Mouse (Mus musculus) C2C12 (cell line): ENCODE results near the gene Pigx. TPM values are rescaled to one million over a fixed set of nuclear protein-coding genes. Genes with fewer than 3 reads are reported as not detected.
"Not testable (repeated sequence)": the region's sequence is repeated elsewhere in the genome, so short reads cannot be mapped to it uniquely, and the experiment has no call there.

Source experiments
- H3K27me3 ChIP-seq: one replicate; pipeline ENCODE4 v1.6.1; 2011; ENCODE audit not compliant: control insufficient read depth, insufficient read depth, insufficient read length
- H3K36me3 ChIP-seq: one replicate; pipeline ENCODE4 v1.6.1; 2011; ENCODE audit not compliant: control insufficient read depth, insufficient read depth
- H3K4me3 ChIP-seq: one replicate; pipeline ENCODE4 v1.5.1; 2011; ENCODE audit warnings: mild to moderate bottlenecking, control low read depth; ENCODE audit not compliant: poor library complexity, insufficient read depth, severe bottlenecking
- H3K79me2 ChIP-seq: one replicate; pipeline ENCODE4 v1.6.1; 2011; ENCODE audit not compliant: control insufficient read depth, insufficient read depth
- H3K79me3 ChIP-seq: one replicate; pipeline ENCODE4 v1.6.1; 2011; ENCODE audit warnings: low read depth, control low read depth
- H3ac ChIP-seq: one replicate; pipeline ENCODE3; 2011; ENCODE audit warnings: low read depth; ENCODE audit not compliant: control insufficient read depth, insufficient read length
- CEBPB ChIP-seq: IDR thresholded peaks from one replicate; pipeline ENCODE4 v1.6.1; 2011; ENCODE audit warnings: low read depth, mild to moderate bottlenecking, control low read depth, moderate library complexity
- CTCF ChIP-seq: IDR thresholded peaks from one replicate; pipeline ENCODE4 v1.5.1; 2011; ENCODE audit not compliant: control insufficient read depth, insufficient read depth, insufficient read length
- FOSL1 ChIP-seq: IDR thresholded peaks from one replicate; pipeline ENCODE4 v1.8.0; 2011; ENCODE audit warnings: mild to moderate bottlenecking, low read length; ENCODE audit not compliant: poor library complexity, insufficient read depth, severe bottlenecking
- MAX ChIP-seq: IDR thresholded peaks from one replicate; pipeline ENCODE4 v1.6.1; 2011; ENCODE audit warnings: mild to moderate bottlenecking, control low read depth
- MYOD1 ChIP-seq: IDR thresholded peaks from one replicate; pipeline ENCODE4 v1.6.1; 2011; ENCODE audit warnings: low read depth; ENCODE audit not compliant: control insufficient read depth, insufficient read length
- MYOG ChIP-seq: IDR thresholded peaks from one replicate; pipeline ENCODE4 v1.6.1; 2011; ENCODE audit not compliant: control insufficient read depth, insufficient read length; ENCODE audit errors: extremely low read depth
- USF1 ChIP-seq: IDR thresholded peaks from one replicate; pipeline ENCODE4 v1.6.1; 2011; ENCODE audit warnings: low read depth, mild to moderate bottlenecking, control low read depth, moderate library complexity
- polyA plus RNA-seq: library from polyadenylated mRNA; unstranded; fragments of >200 nt; fragmentation: generic; extraction: Trizol; gene quantifications from one replicate; pipeline ENCODE4 v1.2.1, GENCODE M21; 2012; ENCODE audit warnings: missing spikeins

The Pigx gene
- polyA plus RNA-seq, 1 experiment, result 30.8 TPM

GRCm38 (mm10) chr16:32105698-32106097, 6.2 kb upstream of the Pigx start:
- Histone ChIP-seq H3K4me3 (no peak overlapping the region), H3K79me2 (no peaks in the 10 kb centered on the region), H3K36me3 (peaks cover 11% of the 10 kb centered on the region), H3ac (no peak overlapping the region), H3K27me3 (no peaks in the 10 kb centered on the region), H3K79me3 (no peaks in the 10 kb centered on the region)
- TF ChIP-seq CTCF (no peak), FOSL1 (no peak), USF1 (no peak), MAX (no peak), MYOG (no peak), MYOD1 (no peak), CEBPB (no peak)

- H3ac ChIP-seq, result no peak overlapping the region
- peaks cover 6% of the 10 kb centered on the region for H3K79me2 ChIP-seq
- H3K36me3 ChIP-seq, result peaks cover 6% of the 10 kb centered on the region
- no peak for TF ChIP-seq MAX
- TF ChIP-seq FOSL1, result no peak
- TF ChIP-seq USF1, result no peak
- H3K27me3 ChIP-seq, result no peaks in the 10 kb centered on the region
- peaks cover 1% of the 10 kb centered on the region for H3K79me3 ChIP-seq
- no peak overlapping the region for H3K4me3 ChIP-seq
Observed at GRCm38 (mm10) chr16:32102295-32102694, 2.8 kb upstream of the Pigx start.

- Histone ChIP-seq H3K79me3 (peaks cover 3% of the 10 kb centered on the region), H3K79me2 (peaks cover 6% of the 10 kb centered on the region), H3K4me3 (peak overlapping the region; percentile 71), H3K27me3 (no peaks in the 10 kb centered on the region), H3ac (peak overlapping the region; percentile 52), H3K36me3 (peaks cover 4% of the 10 kb centered on the region)
- TF ChIP-seq CEBPB (no peak), MYOG (no peak), CTCF (no peak), MYOD1 (no peak), MAX (no peak), USF1 (no peak), FOSL1 (no peak)
Observed at GRCm38 (mm10) chr16:32098897-32099637, 473 bp downstream of the Pigx start.

- H3K4me3 ChIP-seq, H3K27me3 ChIP-seq, H3K36me3 ChIP-seq, H3K79me2 ChIP-seq, H3K79me3 ChIP-seq, H3ac ChIP-seq: not testable (repeated sequence)
Observed at GRCm38 (mm10) chr16:32097757-32098156, 1.8 kb downstream of the Pigx start.

- TF ChIP-seq USF1 (no peak), MYOD1 (no peak), MAX (no peak), FOSL1 (no peak), CTCF (no peak), MYOG (no peak), CEBPB (no peak)
- Histone ChIP-seq H3K79me3 (no peaks in the 10 kb centered on the region), H3K36me3 (peaks cover 21% of the 10 kb centered on the region), H3K4me3 (no peak overlapping the region), H3K79me2 (no peaks in the 10 kb centered on the region), H3K27me3 (no peaks in the 10 kb centered on the region), H3ac (no peak overlapping the region)
Observed at GRCm38 (mm10) chr16:32091466-32091865, 8.1 kb downstream of the Pigx start.

GRCm38 (mm10) chr16:32087629-32088443, 11.7 kb downstream of the Pigx start:
- TF ChIP-seq MYOD1, result no peak
- TF ChIP-seq MAX, result no peak
- TF ChIP-seq CEBPB, result no peak
- no peak for TF ChIP-seq CTCF
- Histone ChIP-seq H3K79me2 (no peaks in the 10 kb centered on the region), H3K36me3 (peaks cover 32% of the 10 kb centered on the region)

More at GRCm38 (mm10) chr16:32087629-32088443, 11.7 kb downstream of the Pigx start:
- Histone ChIP-seq H3K79me3 (no peaks in the 10 kb centered on the region), H3ac (no peak overlapping the region), H3K27me3 (no peaks in the 10 kb centered on the region), H3K4me3 (no peak overlapping the region)
